Mouse (Mus musculus) heart, embryonic 12.5 days (tissue): ENCODE measurements around the gene Ehhadh. TPM values are rescaled to one million over a fixed set of nuclear protein-coding genes. Genes with fewer than 3 reads are reported as not detected.

Experiments
- ATAC-seq: fragments of 200-750 bp; cut with Nextera tagmentation; 2 replicates; pipeline ENCODE4 v1.8.0; 2017; ENCODE audit warnings: moderate TSS enrichment, moderate library complexity; ENCODE audit not compliant: insufficient number of reproducible peaks, low FRiP score
- H3K27ac ChIP-seq: fragments of 300-500 bp; sonication (generic); 2 replicates; pipeline ENCODE4 v1.5.1; 2016; ENCODE audit warnings: mild to moderate bottlenecking, moderate library complexity; ENCODE audit not compliant: poor library complexity, severe bottlenecking
- H3K27me3 ChIP-seq: fragments of 300-500 bp; sonication (generic); replicated peaks from 2 replicates; pipeline ENCODE4 v1.6.1; 2016; ENCODE audit warnings: mild to moderate bottlenecking, moderate library complexity
- H3K36me3 ChIP-seq: fragments of 300-500 bp; sonication (generic); 2 replicates; pipeline ENCODE4 v1.6.1; 2016; ENCODE audit warnings: mild to moderate bottlenecking, moderate library complexity
- H3K4me1 ChIP-seq: fragments of 300-500 bp; sonication (generic); replicated peaks from 2 replicates; pipeline ENCODE4 v1.6.1; 2016; ENCODE audit warnings: mild to moderate bottlenecking
- H3K4me2 ChIP-seq: fragments of 300-500 bp; sonication (generic); 2 replicates; pipeline ENCODE4 v1.6.1; 2016; ENCODE audit warnings: mild to moderate bottlenecking, moderate library complexity
- H3K4me3 ChIP-seq: fragments of 300-500 bp; sonication (generic); 2 replicates; pipeline ENCODE4 v1.5.1; 2016; ENCODE audit warnings: mild to moderate bottlenecking
- H3K9ac ChIP-seq: fragments of 300-500 bp; sonication (generic); 2 replicates; pipeline ENCODE4 v1.6.1; 2016; ENCODE audit warnings: mild to moderate bottlenecking, moderate library complexity
- H3K9me3 ChIP-seq: fragments of 300-500 bp; sonication (generic); replicated peaks from 2 replicates; pipeline ENCODE4 v1.6.1; 2016; ENCODE audit warnings: mild to moderate bottlenecking, moderate library complexity
- WGBS: fragments of 180-500 bp; shearing (Covaris S2); methylation state at CpG from one replicate; pipeline ENCODE4 v1.1.7; 2016; 5-methylcytosine and 5-hydroxymethylcytosine counted together
- polyA plus RNA-seq: library from polyadenylated mRNA; unstranded; fragments of >200 nt; fragmentation: Nextera tagmentation; extraction: Ambion mirVana; gene quantifications from 2 replicates; pipeline ENCODE4 v1.2.1, GENCODE M21; 2016

Ehhadh gene
- 3.0 and 3.4 TPM in 2 replicates for polyA plus RNA-seq

GRCm38 (mm10) chr16:21787516-21788353 lies at the start of gene Ehhadh:
TSS of gene Ehhadh (minus strand) at chr16:21787807.
- H3K4me3 ChIP-seq: peak within 1 kb of the TSS; percentile 55
- peak within 1 kb of the TSS; percentile 73 for H3K9ac ChIP-seq
- WGBS: 7% methylated on average over 28 of the region's 28 CpGs
- no peak within 1 kb of the TSS for H3K27ac ChIP-seq
- H3K36me3 ChIP-seq: no peaks in the 10 kb centered on the region
- H3K4me1 ChIP-seq: peaks cover 5% of the 10 kb centered on the region; the same call in 1 of the 2 replicates
- peak within 1 kb of the TSS; percentile 79 for H3K4me2 ChIP-seq
- H3K9me3 ChIP-seq: no peaks in the 10 kb centered on the region; the same call in 1 of the 2 replicates
- 0 out of 2 replicates have a peak, but pooled peaks cover 4% of the 10 kb centered on the region for H3K27me3 ChIP-seq
- ATAC-seq: peak; percentile 91

GRCm38 (mm10) chr16:21836311-21837072 lies 48.9 kb upstream of the Ehhadh start:
- H3K36me3 ChIP-seq: no peaks in the 10 kb centered on the region
- H3K4me2 ChIP-seq: no peak overlapping the region
- no peak overlapping the region for H3K4me3 ChIP-seq
- no peak overlapping the region for H3K9ac ChIP-seq
- H3K27ac ChIP-seq: no peak overlapping the region
- no peak for ATAC-seq
- WGBS: 52% methylated on average over 7 of the region's 7 CpGs
- H3K9me3 ChIP-seq: no peaks in the 10 kb centered on the region
- H3K27me3 ChIP-seq: no peaks in the 10 kb centered on the region
- H3K4me1 ChIP-seq: no peaks in the 10 kb centered on the region

GRCm38 (mm10) chr16:21835584-21835931 lies 48.0 kb upstream of the Ehhadh start:
- Histone ChIP-seq H3K27ac (no peak overlapping the region), H3K4me2 (no peak overlapping the region), H3K36me3 (no peaks in the 10 kb centered on the region), H3K9me3 (no peaks in the 10 kb centered on the region), H3K27me3 (no peaks in the 10 kb centered on the region), H3K9ac (no peak overlapping the region), H3K4me1 (no peaks in the 10 kb centered on the region), H3K4me3 (no peak overlapping the region)
- no peak for ATAC-seq
- 58% methylated on average over 7 of the region's 7 CpGs for WGBS

GRCm38 (mm10) chr16:21834866-21835583 lies 47.4 kb upstream of the Ehhadh start:
- Histone ChIP-seq H3K36me3 (no peaks in the 10 kb centered on the region), H3K9ac (no peak overlapping the region), H3K4me3 (no peak overlapping the region), H3K27ac (no peak overlapping the region), H3K27me3 (no peaks in the 10 kb centered on the region), H3K4me1 (no peaks in the 10 kb centered on the region), H3K4me2 (no peak overlapping the region), H3K9me3 (no peaks in the 10 kb centered on the region)
- no peak for ATAC-seq
- WGBS: 79% methylated on average over 8 of the region's 8 CpGs

- Histone ChIP-seq H3K4me3 (no peak overlapping the region), H3K27ac (no peak overlapping the region), H3K9ac (no peak overlapping the region), H3K36me3 (no peaks in the 10 kb centered on the region), H3K4me1 (no peaks in the 10 kb centered on the region), H3K4me2 (no peak overlapping the region), H3K27me3 (no peaks in the 10 kb centered on the region), H3K9me3 (no peaks in the 10 kb centered on the region)
- no peak for ATAC-seq
- WGBS: 77% methylated on average over 10 of the region's 10 CpGs
Measured at GRCm38 (mm10) chr16:21833970-21834369, 46.4 kb upstream of the Ehhadh start.

GRCm38 (mm10) chr16:21833469-21833868 lies 45.9 kb upstream of the Ehhadh start:
- H3K27me3 ChIP-seq: no peaks in the 10 kb centered on the region
- H3K9ac ChIP-seq: no peak overlapping the region
- no peaks in the 10 kb centered on the region for H3K36me3 ChIP-seq
- no peak overlapping the region for H3K4me2 ChIP-seq
- 59% methylated on average over 1 of the region's 1 CpGs for WGBS
- H3K27ac ChIP-seq: no peak overlapping the region
- ATAC-seq: no peak
- H3K9me3 ChIP-seq: no peaks in the 10 kb centered on the region
- H3K4me1 ChIP-seq: no peaks in the 10 kb centered on the region
- no peak overlapping the region for H3K4me3 ChIP-seq

- no peaks in the 10 kb centered on the region for H3K9me3 ChIP-seq
- H3K4me2 ChIP-seq: no peak overlapping the region
- H3K36me3 ChIP-seq: no peaks in the 10 kb centered on the region
- H3K27me3 ChIP-seq: no peaks in the 10 kb centered on the region
- no peak overlapping the region for H3K27ac ChIP-seq
- H3K9ac ChIP-seq: no peak overlapping the region
- WGBS: 84% methylated on average over 5 of the region's 5 CpGs
- ATAC-seq: no peak
- no peak overlapping the region for H3K4me3 ChIP-seq
- H3K4me1 ChIP-seq: peaks cover 5% of the 10 kb centered on the region; the same call in 1 of the 2 replicates
Measured at GRCm38 (mm10) chr16:21831764-21832163, 44.2 kb upstream of the Ehhadh start.

- Histone ChIP-seq H3K36me3 (no peaks in the 10 kb centered on the region), H3K27ac (no peak overlapping the region), H3K27me3 (no peaks in the 10 kb centered on the region), H3K9ac (no peak overlapping the region), H3K4me1 (peaks cover 5% of the 10 kb centered on the region; the same call in 1 of the 2 replicates), H3K9me3 (no peaks in the 10 kb centered on the region), H3K4me2 (no peak overlapping the region), H3K4me3 (no peak overlapping the region)
- no peak for ATAC-seq
- 57% methylated on average over 6 of the region's 6 CpGs for WGBS
Measured at GRCm38 (mm10) chr16:21830784-21831183, 43.2 kb upstream of the Ehhadh start.

- Histone ChIP-seq H3K4me2 (no peak overlapping the region), H3K4me1 (peaks cover 5% of the 10 kb centered on the region; the same call in 1 of the 2 replicates), H3K4me3 (no peak overlapping the region), H3K27ac (no peak overlapping the region), H3K36me3 (no peaks in the 10 kb centered on the region), H3K9ac (no peak overlapping the region), H3K27me3 (no peaks in the 10 kb centered on the region), H3K9me3 (no peaks in the 10 kb centered on the region)
- ATAC-seq: no peak
- WGBS: 36% methylated on average over 5 of the region's 5 CpGs
Measured at GRCm38 (mm10) chr16:21829711-21830110, 42.1 kb upstream of the Ehhadh start.

- WGBS: 72% methylated on average over 4 of the region's 4 CpGs
- H3K36me3 ChIP-seq: no peaks in the 10 kb centered on the region
- H3K4me3 ChIP-seq: no peak overlapping the region
- no peak for ATAC-seq
- H3K4me2 ChIP-seq: no peak overlapping the region
- no peaks in the 10 kb centered on the region for H3K9me3 ChIP-seq
- H3K9ac ChIP-seq: no peak overlapping the region
- H3K27me3 ChIP-seq: no peaks in the 10 kb centered on the region
- no peak overlapping the region for H3K27ac ChIP-seq
- peaks cover 5% of the 10 kb centered on the region; the same call in 1 of the 2 replicates for H3K4me1 ChIP-seq
Measured at GRCm38 (mm10) chr16:21827581-21827980, 40.0 kb upstream of the Ehhadh start.

GRCm38 (mm10) chr16:21827153-21827552 lies 39.5 kb upstream of the Ehhadh start:
- WGBS: 63% methylated on average over 4 of the region's 4 CpGs
- H3K27ac ChIP-seq: no peak overlapping the region

More at GRCm38 (mm10) chr16:21827153-21827552, 39.5 kb upstream of the Ehhadh start:
- Histone ChIP-seq H3K4me2 (no peak overlapping the region), H3K27me3 (no peaks in the 10 kb centered on the region), H3K4me3 (no peak overlapping the region), H3K9me3 (no peaks in the 10 kb centered on the region), H3K4me1 (peaks cover 5% of the 10 kb centered on the region; the same call in 1 of the 2 replicates), H3K36me3 (no peaks in the 10 kb centered on the region), H3K9ac (no peak overlapping the region)
- ATAC-seq: no peak
